Mouse (Mus musculus): ENCODE data around the gene Trmt10c. TPM values are rescaled to one million over a fixed set of nuclear protein-coding genes. Genes with fewer than 3 reads are reported as not detected.

Trmt10c gene
- polyA plus RNA-seq, 1 experiment from 2014 or later, result 32.3 TPM

Other genes with a start within 250 kb of the Trmt10c start
- 8.7 and 8.8 TPM in 2 replicates for gene Nfkbiz, start 198.9 kb downstream of the Trmt10c start, polyA plus RNA-seq (2015; fragmentation: Nextera tagmentation; extraction: Ambion mirVana)
- gene Nxpe3, start 142.5 kb downstream of the Trmt10c start, polyA plus RNA-seq (2015; fragmentation: Nextera tagmentation; extraction: Ambion mirVana), result 1.3 and 1.5 TPM in 2 replicates
- 5.9 and 6.7 TPM in 2 replicates for gene Cep97, start 103.0 kb downstream of the Trmt10c start, polyA plus RNA-seq (2015; fragmentation: Nextera tagmentation; extraction: Ambion mirVana)
- 692 and 790 TPM in 2 replicates for gene Rpl24, start 71.5 kb downstream of the Trmt10c start, polyA plus RNA-seq (2015; fragmentation: Nextera tagmentation; extraction: Ambion mirVana)
- gene Zbtb11, start 63.9 kb downstream of the Trmt10c start, polyA plus RNA-seq (2015; fragmentation: Nextera tagmentation; extraction: Ambion mirVana), result 14.2 and 15.3 TPM in 2 replicates
- gene Pcnp, start 8.1 kb downstream of the Trmt10c start, polyA plus RNA-seq (2015; fragmentation: Nextera tagmentation; extraction: Ambion mirVana), result 189 and 209 TPM in 2 replicates
- 21.3 and 21.6 TPM in 2 replicates for gene Senp7, start 10.5 kb upstream of the Trmt10c start, polyA plus RNA-seq (2015; fragmentation: Nextera tagmentation; extraction: Ambion mirVana)
- gene Impg2, start 166.5 kb upstream of the Trmt10c start, polyA plus RNA-seq (2015; fragmentation: Nextera tagmentation; extraction: Ambion mirVana), result 0.05 and 0.09 TPM in 2 replicates

Measured in intestine, embryonic 15.5 days (tissue).